Mouse (Mus musculus) olfactory bulb, adult 2 months (tissue): ENCODE measurements around the gene Itga6. TPM values are rescaled to one million over a fixed set of nuclear protein-coding genes. Genes with fewer than 3 reads are reported as not detected.

Experiments used
- H3K27ac ChIP-seq: fragments of 200-500 bp; 2 replicates; pipeline ENCODE4 v1.5.1; 2012; ENCODE audit warnings: low read depth, low read length; ENCODE audit not compliant: insufficient read depth
- H3K4me1 ChIP-seq: fragments of 200-500 bp; 2 replicates; pipeline ENCODE4 v1.6.1; 2012; ENCODE audit warnings: low read length; ENCODE audit not compliant: control insufficient read depth, insufficient read depth
- H3K4me3 ChIP-seq: fragments of 200-500 bp; 2 replicates; pipeline ENCODE4 v1.5.1; 2012; ENCODE audit warnings: mild to moderate bottlenecking, low read depth, low read length, moderate library complexity; ENCODE audit not compliant: insufficient read depth
- CTCF ChIP-seq: fragments of 200-500 bp; IDR thresholded peaks from 2 replicates; pipeline ENCODE4 v1.5.1; 2012; ENCODE audit warnings: low read depth, mild to moderate bottlenecking, low read length, moderate library complexity; ENCODE audit not compliant: insufficient read depth
- POLR2A ChIP-seq: fragments of 200-500 bp; IDR thresholded peaks from 2 replicates; pipeline ENCODE4 v1.6.1; 2012; ENCODE audit warnings: mild to moderate bottlenecking, low read depth, low read length, moderate library complexity; ENCODE audit not compliant: insufficient read depth
- WGBS: fragments of 180-500 bp; shearing (Covaris S2); methylation state at CpG from one replicate; pipeline ENCODE4 v1.1.7; 2018; 5-methylcytosine and 5-hydroxymethylcytosine counted together
- polyA plus RNA-seq: library from polyadenylated mRNA; stranded (reverse); fragments of >200 nt; gene quantifications from 2 replicates; pipeline ENCODE4 v1.2.4, GENCODE M21; 2012; ENCODE audit warnings: low replicate concordance; ENCODE audit not compliant: missing spikeins, insufficient read depth, insufficient read length

The Itga6 gene
- polyA plus RNA-seq, 1 experiment, result not detected

GRCm38 (mm10) chr2:71802131-71802530, 56.7 kb downstream of the Itga6 start:
- H3K27ac ChIP-seq, result no peak overlapping the region
- H3K4me3 ChIP-seq, result no peak overlapping the region
- 67% methylated on average over 4 of the region's 4 CpGs for WGBS
- peaks cover 7% of the 10 kb centered on the region for H3K4me1 ChIP-seq
- TF ChIP-seq CTCF (no peak), POLR2A (no peak)

- H3K4me3 ChIP-seq, result no peak overlapping the region
- TF ChIP-seq POLR2A (no peak), CTCF (no peak)
- no peak overlapping the region for H3K27ac ChIP-seq
- H3K4me1 ChIP-seq, result peaks cover 7% of the 10 kb centered on the region
- WGBS, result 90% methylated on average over 7 of the region's 7 CpGs
Observed at GRCm38 (mm10) chr2:71805120-71805519, 59.7 kb downstream of the Itga6 start.

DNA sequence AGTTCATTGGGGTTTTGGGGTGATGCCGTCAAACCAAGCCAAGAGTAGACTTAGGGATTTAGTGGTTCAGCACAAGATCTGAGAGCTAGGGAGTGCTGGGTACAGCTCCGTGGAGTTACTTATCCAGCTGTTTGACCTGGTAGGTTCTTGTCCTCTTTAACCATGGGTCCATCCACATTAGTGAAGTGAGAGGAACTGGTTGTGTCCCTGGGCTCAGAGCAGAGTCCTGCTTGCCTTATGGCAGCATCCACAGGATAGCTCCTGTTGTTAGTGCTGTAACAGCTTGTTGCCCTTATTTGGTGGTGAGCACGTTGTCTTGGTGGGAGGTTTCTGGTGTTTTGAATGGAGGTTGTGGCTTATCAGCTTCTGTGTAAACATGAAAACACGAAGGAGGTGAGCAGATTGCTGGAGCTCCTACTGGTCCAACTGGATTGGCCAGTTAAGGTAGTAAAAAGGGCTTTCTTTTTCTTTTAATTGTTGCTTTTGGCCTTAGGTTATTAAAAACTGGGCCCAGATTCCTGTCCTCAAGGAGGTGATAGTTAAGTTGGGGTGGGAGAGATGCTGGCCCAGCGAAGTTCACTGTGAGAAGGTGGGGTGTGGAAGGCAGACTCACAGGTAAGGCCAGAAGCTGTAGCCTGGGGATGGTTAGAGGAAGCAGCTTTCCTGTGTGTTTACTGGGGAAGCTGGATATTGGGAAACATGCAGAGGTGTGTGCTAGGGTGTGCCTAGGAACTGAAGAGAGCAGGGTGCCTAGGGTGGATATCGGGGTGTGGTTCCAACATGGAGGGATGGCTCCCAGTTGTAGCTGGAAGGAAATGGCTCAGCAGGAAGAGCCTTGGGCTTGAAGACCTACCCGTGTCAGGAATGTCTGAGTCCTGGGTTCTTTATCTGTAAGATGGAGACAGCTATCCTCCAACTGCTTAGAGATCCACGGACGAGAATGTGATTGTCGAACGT, 60.5 kb downstream of the Itga6 start:
- WGBS, result 85% methylated on average over 11 of the region's 11 CpGs
- Histone ChIP-seq H3K4me3 (no peak overlapping the region), H3K4me1 (peaks cover 7% of the 10 kb centered on the region), H3K27ac (no peak overlapping the region)
- no peak for TF ChIP-seq CTCF
- no peak for TF ChIP-seq POLR2A

DNA sequence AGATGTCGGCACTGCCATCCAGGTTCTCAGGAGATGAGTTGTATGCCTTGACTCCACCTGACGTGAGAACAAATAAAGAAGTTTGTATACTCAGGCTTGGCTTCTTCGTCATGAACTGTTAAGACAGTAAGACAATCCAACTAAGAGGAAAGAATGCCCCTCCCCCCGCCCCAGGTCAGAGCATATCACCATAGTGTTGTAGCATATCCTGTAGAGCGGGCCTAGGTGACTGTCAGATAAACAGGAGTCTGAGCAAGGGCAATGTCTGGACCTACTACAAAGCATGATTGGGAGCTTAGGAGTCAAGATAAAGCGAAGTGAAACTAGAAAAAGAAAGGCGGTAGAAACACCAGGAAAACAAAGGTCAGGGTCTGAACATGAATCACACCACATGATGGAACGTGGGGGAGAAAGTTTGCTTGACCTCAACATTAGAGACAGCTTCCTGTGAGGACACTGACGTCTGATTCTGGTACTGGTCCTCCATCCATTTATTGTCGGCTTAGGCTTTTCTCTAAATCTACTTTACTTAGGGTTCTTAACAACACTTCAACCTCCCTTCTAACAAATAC, 64.0 kb downstream of the Itga6 start:
- TF ChIP-seq CTCF (no peak), POLR2A (no peak)
- WGBS, result 93% methylated on average over 10 of the region's 10 CpGs

DNA sequence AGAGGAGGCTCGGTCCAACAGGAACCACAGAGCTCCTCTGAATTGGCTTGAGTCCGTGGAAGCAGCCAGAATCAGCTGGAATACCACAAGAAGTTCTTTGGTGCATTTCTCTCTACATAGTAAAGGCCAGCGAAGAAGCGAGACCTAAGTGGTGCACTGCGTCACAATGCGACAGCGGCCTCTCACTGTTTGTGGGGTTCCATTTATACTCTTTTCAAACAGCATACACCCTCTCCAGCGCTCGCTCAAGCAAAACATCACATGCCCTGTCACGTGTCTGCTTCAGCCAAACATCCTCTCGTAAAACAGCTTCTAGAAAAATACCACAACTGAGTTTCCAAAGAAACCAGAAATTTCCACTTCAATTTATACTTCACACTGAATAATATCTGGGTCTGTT, 64.6 kb downstream of the Itga6 start:
- 97% methylated on average over 11 of the region's 11 CpGs for WGBS
- TF ChIP-seq CTCF (no peak), POLR2A (no peak)
- Histone ChIP-seq H3K4me3 (no peak overlapping the region), H3K27ac (no peak overlapping the region), H3K4me1 (peaks cover 11% of the 10 kb centered on the region)

More for the DNA sequence above, 64.0 kb downstream of the Itga6 start:
- no peak overlapping the region for H3K4me3 ChIP-seq
- no peak overlapping the region for H3K27ac ChIP-seq
- H3K4me1 ChIP-seq, result peaks cover 11% of the 10 kb centered on the region

- Histone ChIP-seq H3K4me3 (no peak overlapping the region), H3K27ac (no peak overlapping the region), H3K4me1 (peaks cover 16% of the 10 kb centered on the region)
- TF ChIP-seq POLR2A, result no peak
- TF ChIP-seq CTCF, result no peak
- 65% methylated on average over 6 of the region's 6 CpGs for WGBS
Observed at GRCm38 (mm10) chr2:71810906-71811305, 65.5 kb downstream of the Itga6 start.

DNA sequence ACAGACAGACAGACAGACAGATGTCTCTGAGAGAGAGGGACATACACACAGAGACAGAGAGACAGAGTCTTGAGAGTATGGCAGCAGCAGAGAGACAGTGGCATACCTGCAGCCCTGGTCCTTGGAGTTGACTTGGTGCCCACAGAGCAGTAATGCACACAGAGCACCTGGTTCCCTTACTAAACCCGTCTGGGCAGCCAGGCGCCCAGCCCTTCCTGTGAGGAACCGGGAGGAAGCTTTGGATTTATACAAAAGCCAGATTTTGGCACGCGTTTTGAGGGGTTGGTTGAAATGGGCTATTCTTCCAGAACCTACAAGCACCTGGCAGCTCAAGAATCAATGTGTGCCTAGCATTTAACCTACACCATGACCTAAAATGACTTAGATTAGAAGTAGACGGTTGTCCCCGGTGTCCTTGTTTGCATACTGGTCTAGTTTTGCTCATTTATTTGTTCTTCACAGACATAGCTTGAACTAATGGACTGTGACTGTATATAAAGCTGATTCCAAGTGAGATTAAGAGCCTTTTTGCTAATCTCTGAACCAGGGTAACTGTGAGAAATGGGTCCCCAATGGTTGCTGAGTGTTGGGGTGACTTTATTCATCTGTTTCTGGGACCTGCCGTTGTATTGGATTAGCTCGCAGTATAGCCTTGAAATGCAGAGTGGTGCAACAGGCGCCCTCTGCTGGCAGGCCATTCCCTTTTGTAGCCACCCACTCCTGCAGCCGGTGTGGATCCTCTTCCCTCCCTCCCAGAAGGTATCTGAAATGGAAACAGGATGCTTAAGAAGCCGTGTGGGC, 67.0 kb downstream of the Itga6 start:
- Histone ChIP-seq H3K4me1 (peaks cover 21% of the 10 kb centered on the region), H3K4me3 (peak overlapping the region; percentile 8; the same call in 1 of the 2 replicates), H3K27ac (no peak overlapping the region; the same call in 1 of the 2 replicates)
- 34% methylated on average over 12 of the region's 12 CpGs for WGBS
- TF ChIP-seq POLR2A (no peak), CTCF (peak; percentile 86)

DNA sequence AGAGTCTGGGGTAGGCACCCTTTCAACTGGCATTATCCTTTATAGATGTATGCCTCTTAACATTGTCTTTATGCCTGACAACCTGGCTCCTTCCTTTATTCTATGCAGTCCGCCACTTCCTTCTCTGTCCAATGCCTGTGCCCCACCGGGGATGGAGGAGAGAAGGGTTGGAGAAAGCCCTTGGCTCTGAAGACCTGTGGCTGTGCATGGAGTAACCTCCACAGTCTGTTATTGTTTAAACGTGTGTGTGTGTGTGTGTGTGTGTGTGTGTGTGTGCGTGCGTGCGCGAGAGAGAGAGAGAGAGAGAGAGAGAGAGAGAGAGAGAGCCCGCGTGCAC, 67.6 kb downstream of the Itga6 start:
- 68% methylated on average over 8 of the region's 9 CpGs for WGBS
- Histone ChIP-seq H3K4me3 (peak overlapping the region; percentile 8; the same call in 1 of the 2 replicates), H3K4me1 (peaks cover 21% of the 10 kb centered on the region), H3K27ac (no peak overlapping the region)
- TF ChIP-seq POLR2A, result no peak
- no peak for TF ChIP-seq CTCF

DNA sequence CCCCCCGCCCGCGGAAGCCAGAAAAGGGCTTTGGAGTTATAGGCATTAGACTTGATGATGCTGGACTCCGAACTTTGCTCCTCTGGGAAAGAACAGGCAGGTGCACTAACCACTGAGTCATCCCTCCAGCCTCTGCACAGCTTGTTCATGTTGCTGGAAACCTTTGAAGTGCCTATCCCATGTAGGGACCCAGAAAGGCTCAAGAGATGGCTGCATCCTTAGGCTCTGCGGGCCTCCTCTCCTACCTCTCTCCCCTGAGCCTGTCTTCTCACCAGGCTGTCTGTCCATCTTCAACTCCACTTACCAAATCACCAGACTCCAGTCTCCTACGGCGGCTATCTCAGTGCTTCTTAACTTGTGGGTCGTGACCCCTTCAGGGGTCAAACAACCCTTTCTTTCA, 68.0 kb downstream of the Itga6 start:
- TF ChIP-seq POLR2A (no peak), CTCF (no peak)
- 81% methylated on average over 7 of the region's 8 CpGs for WGBS
- H3K27ac ChIP-seq, result no peak overlapping the region; the same call in 1 of the 2 replicates
- peaks cover 21% of the 10 kb centered on the region for H3K4me1 ChIP-seq
- H3K4me3 ChIP-seq, result no peak overlapping the region
